Mouse (Mus musculus) cortical plate, adult 2 months (tissue): ENCODE results near the gene Gnb1.

Experiments
- CTCF ChIP-seq: fragments of 200-500 bp; IDR thresholded peaks from 2 replicates; pipeline ENCODE4 v1.5.1; 2011; ENCODE audit warnings: mild to moderate bottlenecking, control low read depth, low read length; ENCODE audit not compliant: insufficient read depth; ENCODE audit errors: extremely low read depth
- POLR2A ChIP-seq: fragments of 200-500 bp; IDR thresholded peaks from 2 replicates; pipeline ENCODE4 v1.6.1; 2011; ENCODE audit warnings: mild to moderate bottlenecking, low read length, control low read depth; ENCODE audit not compliant: insufficient read depth; ENCODE audit errors: extremely low read depth

DNA sequence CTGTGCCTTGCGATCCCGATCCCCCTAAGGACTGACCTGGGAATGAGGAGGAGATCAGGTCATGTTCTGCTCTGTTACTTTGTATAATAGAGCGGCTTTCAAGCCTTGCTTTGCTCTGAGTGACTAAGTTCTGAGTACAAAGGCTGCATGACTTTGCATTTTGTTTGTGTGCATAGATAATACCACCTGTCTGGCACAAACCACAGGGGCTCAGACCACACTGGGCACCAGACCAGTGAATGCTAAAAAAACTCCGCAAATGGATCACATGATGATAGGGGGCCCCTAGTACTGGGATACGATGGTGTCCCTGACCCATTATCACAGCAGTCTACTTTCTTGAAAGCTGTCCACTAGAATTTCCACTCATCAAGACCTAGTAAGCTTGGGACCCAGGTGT, 105.4 kb downstream of the Gnb1 start:
- no peak for TF ChIP-seq CTCF
- TF ChIP-seq POLR2A: no peak
